Mouse (Mus musculus) retina, postnatal 7 days (tissue): ENCODE measurements around the gene Ccdc62.

Experiments used
- DNase-seq: peaks from one replicate; pipeline ENCODE4 v3.0.0-alpha.2; 2012; ENCODE audit warnings: low read depth, low spot score

The Ccdc62 gene

GRCm38 (mm10) chr5:124001274-124001673, 70.8 kb downstream of the Ccdc62 start:
- DNase-seq = no peak

GRCm38 (mm10) chr5:124002876-124003275, 72.4 kb downstream of the Ccdc62 start:
- DNase-seq = no peak

- DNase-seq = no peak
These were observed 72.9 kb downstream of the Ccdc62 start for GRCm38 (mm10) chr5:124003375-124003774.

GRCm38 (mm10) chr5:124004356-124005150, 74.1 kb downstream of the Ccdc62 start:
- no peak for DNase-seq

- no peak for DNase-seq
These were observed 74.6 kb downstream of the Ccdc62 start for GRCm38 (mm10) chr5:124005151-124005500.

GRCm38 (mm10) chr5:124005591-124005990, 75.1 kb downstream of the Ccdc62 start:
- no peak for DNase-seq

GRCm38 (mm10) chr5:124006082-124006873, 75.8 kb downstream of the Ccdc62 start:
- DNase-seq = no peak

GRCm38 (mm10) chr5:124006891-124007491, 76.5 kb downstream of the Ccdc62 start:
- DNase-seq = no peak

GRCm38 (mm10) chr5:124010077-124010476, 79.6 kb downstream of the Ccdc62 start:
- DNase-seq = no peak

GRCm38 (mm10) chr5:124010910-124011655, 80.6 kb downstream of the Ccdc62 start:
- DNase-seq = no peak

GRCm38 (mm10) chr5:124011927-124012326, 81.4 kb downstream of the Ccdc62 start:
- DNase-seq = no peak

- DNase-seq = no peak
These were observed 82.4 kb downstream of the Ccdc62 start for GRCm38 (mm10) chr5:124012885-124013284.

- no peak for DNase-seq
These were observed 83.3 kb downstream of the Ccdc62 start for GRCm38 (mm10) chr5:124013747-124014146.

- DNase-seq = no peak
These were observed 83.7 kb downstream of the Ccdc62 start for GRCm38 (mm10) chr5:124014180-124014579.

- DNase-seq = no peak
These were observed 84.3 kb downstream of the Ccdc62 start for GRCm38 (mm10) chr5:124014791-124015251.

- DNase-seq = no peak
These were observed 85.2 kb downstream of the Ccdc62 start for GRCm38 (mm10) chr5:124015727-124016126.

GRCm38 (mm10) chr5:124016291-124016821, 85.9 kb downstream of the Ccdc62 start:
- no peak for DNase-seq

GRCm38 (mm10) chr5:124017941-124018340, 87.5 kb downstream of the Ccdc62 start:
- DNase-seq = no peak

GRCm38 (mm10) chr5:124018651-124019050, 88.2 kb downstream of the Ccdc62 start:
- no peak for DNase-seq
